Mouse (Mus musculus): Measurements from ENCODE around the gene Arid5b. TPM values are rescaled to one million over a fixed set of nuclear protein-coding genes. Genes with fewer than 3 reads are reported as not detected.

The Arid5b gene
- polyA plus RNA-seq, 1 experiment from 2014 or later, result 27.0 TPM

DNA sequence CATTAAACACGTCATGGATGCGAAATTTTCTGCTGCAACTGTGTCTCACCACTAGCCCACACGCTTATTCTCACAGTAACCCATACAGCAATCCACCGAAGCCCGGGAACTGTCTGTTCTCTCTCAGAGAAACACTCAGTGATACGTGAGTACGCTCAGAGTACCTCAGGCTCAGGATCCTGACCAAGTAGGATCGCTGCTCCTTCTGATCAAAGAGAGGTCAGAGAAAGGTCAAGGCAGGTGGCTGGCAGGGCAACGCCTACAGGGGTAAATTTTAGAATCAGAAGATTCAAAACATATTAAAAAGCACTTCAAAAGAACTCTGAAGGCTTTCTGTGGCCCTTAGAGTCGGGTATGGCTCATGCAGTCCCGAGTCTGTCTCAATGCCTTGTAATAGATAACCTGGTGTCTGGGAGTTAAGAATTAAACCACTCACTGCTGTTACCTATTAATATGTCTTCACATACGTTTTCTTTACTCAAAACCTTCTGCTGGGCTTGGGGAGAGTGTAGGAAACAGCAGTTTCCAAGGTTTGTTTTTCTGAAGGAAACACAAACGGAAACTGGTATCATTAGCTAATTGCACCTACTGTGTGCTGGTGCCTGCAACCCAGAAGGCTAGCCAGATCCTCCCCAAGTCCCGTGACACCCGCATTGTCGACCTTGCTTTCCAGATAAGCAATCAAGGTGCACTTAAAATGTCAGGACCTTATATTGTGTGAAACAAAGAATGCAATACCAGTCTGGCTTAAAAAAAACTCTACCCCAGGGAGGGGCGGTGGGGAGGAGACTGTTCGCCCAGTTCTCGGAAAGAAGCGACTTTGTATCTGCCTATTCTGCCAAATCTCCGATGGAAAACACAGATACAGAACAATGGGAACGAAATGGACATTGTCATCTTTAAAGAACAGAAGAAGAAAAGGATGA is 48.6 kb downstream of the Arid5b start:
- 0 out of 2 replicates have a peak, but pooled peaks have one; percentile 27 for ATAC-seq
- Histone ChIP-seq H3K27me3 (replicated peaks; ENCODE audit: control insufficient read depth, insufficient read depth, low read length) (no peaks in the 10 kb centered on the region), H3K9me3 (ENCODE audit: control insufficient read depth, low read length) (no peaks in the 10 kb centered on the region), H3K27ac (ENCODE audit: low read length) (peak overlapping the region; percentile 79), H3K4me3 (ENCODE audit: low read length) (no peak overlapping the region), H3K4me1 (ENCODE audit: control insufficient read depth, insufficient read depth, low read length) (peaks cover 10% of the 10 kb centered on the region; the same call in 1 of the 2 replicates), H3K36me3 (ENCODE audit: control insufficient read depth, insufficient read depth, low read length) (peaks cover 3% of the 10 kb centered on the region; the same call in 1 of the 2 replicates), H3K4me2 (ENCODE audit: low read depth, low read length) (no peak overlapping the region), H3K9ac (ENCODE audit: low read depth, low read length) (0 out of 2 replicates have a peak overlapping the region, but pooled peaks have one; percentile 4)
- 54% methylated on average over 22 of the region's 22 CpGs for WGBS

GRCm38 (mm10) chr10:68222676-68223075 is 55.9 kb downstream of the Arid5b start:
- H3K27ac ChIP-seq (ENCODE audit: low read length), result no peak overlapping the region
- H3K4me1 ChIP-seq (ENCODE audit: control insufficient read depth, insufficient read depth, low read length), result peaks cover 9% of the 10 kb centered on the region
- no peak overlapping the region for H3K4me3 ChIP-seq (ENCODE audit: low read length)
- ATAC-seq, result no peak
- no peaks in the 10 kb centered on the region; the same call in 1 of the 2 replicates for H3K36me3 ChIP-seq (ENCODE audit: control insufficient read depth, insufficient read depth, low read length)
- H3K9ac ChIP-seq (ENCODE audit: low read depth, low read length), result no peak overlapping the region
- WGBS, result 83% methylated on average over 2 of the region's 2 CpGs
- no peaks in the 10 kb centered on the region for H3K27me3 ChIP-seq (replicated peaks; ENCODE audit: control insufficient read depth, insufficient read depth, low read length)
- no peak overlapping the region for H3K4me2 ChIP-seq (ENCODE audit: low read depth, low read length)
- no peaks in the 10 kb centered on the region for H3K9me3 ChIP-seq (ENCODE audit: control insufficient read depth, low read length)

DNA sequence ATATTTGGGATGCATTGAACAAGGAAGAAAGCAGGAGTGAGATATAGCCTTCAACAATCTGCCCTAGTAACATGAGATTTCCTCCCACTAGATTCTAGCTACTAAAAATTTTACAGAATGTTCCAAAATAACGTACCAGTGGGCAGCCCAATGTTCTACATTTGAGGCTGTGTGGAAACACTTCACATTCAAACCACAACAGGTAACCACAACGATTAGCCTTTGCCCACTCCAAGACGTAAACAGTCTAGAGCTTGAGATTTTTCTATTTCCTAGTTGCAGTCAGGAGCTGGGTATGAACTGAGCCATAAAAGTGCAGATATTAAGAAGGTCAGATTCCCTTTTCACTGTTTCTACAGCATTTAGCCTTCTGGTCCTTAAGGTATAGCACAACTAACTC is 56.5 kb downstream of the Arid5b start:
- Histone ChIP-seq H3K4me1 (ENCODE audit: control insufficient read depth, insufficient read depth, low read length) (peaks cover 9% of the 10 kb centered on the region), H3K36me3 (ENCODE audit: control insufficient read depth, insufficient read depth, low read length) (peaks cover 6% of the 10 kb centered on the region), H3K27ac (ENCODE audit: low read length) (no peak overlapping the region), H3K9ac (ENCODE audit: low read depth, low read length) (no peak overlapping the region), H3K9me3 (ENCODE audit: control insufficient read depth, low read length) (peaks cover 5% of the 10 kb centered on the region), H3K27me3 (replicated peaks; ENCODE audit: control insufficient read depth, insufficient read depth, low read length) (no peaks in the 10 kb centered on the region), H3K4me3 (ENCODE audit: low read length) (no peak overlapping the region), H3K4me2 (ENCODE audit: low read depth, low read length) (no peak overlapping the region)
- ATAC-seq, result no peak
- 86% methylated on average over 3 of the region's 3 CpGs for WGBS

DNA sequence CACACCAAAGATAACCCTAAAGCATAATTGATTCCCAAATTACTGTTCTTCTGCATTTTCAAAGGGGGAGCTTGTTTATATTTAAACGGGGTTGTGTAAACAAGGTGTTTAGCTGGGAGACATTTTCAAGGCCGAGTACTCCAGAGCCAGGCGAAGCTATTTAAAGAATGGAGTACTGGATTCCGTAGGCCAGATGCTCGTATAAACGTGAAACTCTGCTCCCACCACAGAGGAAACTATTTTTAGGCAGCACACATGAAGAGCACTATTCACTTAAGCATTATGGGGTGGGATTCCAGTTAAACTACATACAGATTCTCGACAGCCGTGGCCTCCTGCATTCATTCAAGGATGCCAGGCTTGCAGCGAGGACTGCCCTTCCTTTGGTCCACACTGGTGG is 59.2 kb downstream of the Arid5b start:
- 43% methylated on average over 9 of the region's 9 CpGs for WGBS
- H3K4me3 ChIP-seq (ENCODE audit: low read length), result no peak overlapping the region
- no peak overlapping the region for H3K9ac ChIP-seq (ENCODE audit: low read depth, low read length)
- peaks cover 9% of the 10 kb centered on the region for H3K4me1 ChIP-seq (ENCODE audit: control insufficient read depth, insufficient read depth, low read length)
- peaks cover 6% of the 10 kb centered on the region for H3K9me3 ChIP-seq (ENCODE audit: control insufficient read depth, low read length)
- H3K27me3 ChIP-seq (replicated peaks; ENCODE audit: control insufficient read depth, insufficient read depth, low read length), result no peaks in the 10 kb centered on the region
- H3K27ac ChIP-seq (ENCODE audit: low read length), result peak overlapping the region; percentile 57
- peaks cover 11% of the 10 kb centered on the region for H3K36me3 ChIP-seq (ENCODE audit: control insufficient read depth, insufficient read depth, low read length)
- peak; percentile 36; the same call in 1 of the 2 replicates for ATAC-seq
- no peak overlapping the region for H3K4me2 ChIP-seq (ENCODE audit: low read depth, low read length)

GRCm38 (mm10) chr10:68218678-68219077 is 59.9 kb downstream of the Arid5b start:
- no peak overlapping the region for H3K4me2 ChIP-seq (ENCODE audit: low read depth, low read length)
- peaks cover 6% of the 10 kb centered on the region for H3K9me3 ChIP-seq (ENCODE audit: control insufficient read depth, low read length)
- ATAC-seq, result peak; percentile 62
- H3K4me1 ChIP-seq (ENCODE audit: control insufficient read depth, insufficient read depth, low read length), result peaks cover 9% of the 10 kb centered on the region
- no peak overlapping the region for H3K4me3 ChIP-seq (ENCODE audit: low read length)
- H3K27ac ChIP-seq (ENCODE audit: low read length), result no peak overlapping the region
- peaks cover 11% of the 10 kb centered on the region for H3K36me3 ChIP-seq (ENCODE audit: control insufficient read depth, insufficient read depth, low read length)
- WGBS, result 36% methylated on average over 4 of the region's 4 CpGs
- no peak overlapping the region for H3K9ac ChIP-seq (ENCODE audit: low read depth, low read length)
- H3K27me3 ChIP-seq (replicated peaks; ENCODE audit: control insufficient read depth, insufficient read depth, low read length), result no peaks in the 10 kb centered on the region

DNA sequence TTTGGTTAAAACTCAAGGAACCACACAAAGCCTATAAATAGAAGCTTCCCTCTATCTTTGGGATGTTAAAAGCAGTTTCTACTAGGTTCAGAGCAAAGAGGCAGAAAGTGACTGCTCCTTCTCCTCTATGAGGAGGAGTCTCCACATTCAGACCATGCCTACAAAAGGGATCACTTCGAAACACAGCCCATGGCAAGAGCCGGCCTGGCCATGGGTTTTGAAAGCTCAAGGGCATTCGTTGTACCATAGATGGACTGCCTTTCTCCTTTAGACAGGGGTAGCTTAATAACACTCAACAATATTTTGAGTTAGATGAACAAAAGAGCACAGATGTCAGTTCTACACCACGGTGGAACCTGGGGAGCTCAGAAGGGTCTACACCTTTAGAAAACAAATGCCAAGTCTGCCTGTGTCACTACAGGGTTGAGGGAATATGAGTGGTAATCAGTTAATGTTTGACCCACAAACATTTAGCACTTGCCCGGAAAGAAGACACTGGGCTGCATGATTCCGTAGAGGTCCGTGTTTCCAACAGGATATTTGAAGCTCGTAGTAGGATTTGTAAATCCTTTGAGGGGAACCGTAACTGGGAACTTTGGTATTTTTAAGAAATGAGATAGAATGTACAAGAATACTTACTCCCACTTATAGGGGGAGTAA is 63.6 kb downstream of the Arid5b start:
- no peaks in the 10 kb centered on the region for H3K27me3 ChIP-seq (replicated peaks; ENCODE audit: control insufficient read depth, insufficient read depth, low read length)
- peaks cover 6% of the 10 kb centered on the region for H3K9me3 ChIP-seq (ENCODE audit: control insufficient read depth, low read length)
- H3K4me3 ChIP-seq (ENCODE audit: low read length), result no peak overlapping the region
- H3K9ac ChIP-seq (ENCODE audit: low read depth, low read length), result no peak overlapping the region
- H3K4me2 ChIP-seq (ENCODE audit: low read depth, low read length), result no peak overlapping the region
- no peak for ATAC-seq
- H3K27ac ChIP-seq (ENCODE audit: low read length), result no peak overlapping the region
- peaks cover 11% of the 10 kb centered on the region for H3K36me3 ChIP-seq (ENCODE audit: control insufficient read depth, insufficient read depth, low read length)
- H3K4me1 ChIP-seq (ENCODE audit: control insufficient read depth, insufficient read depth, low read length), result peaks cover 16% of the 10 kb centered on the region
- WGBS, result 89% methylated on average over 9 of the region's 9 CpGs

DNA sequence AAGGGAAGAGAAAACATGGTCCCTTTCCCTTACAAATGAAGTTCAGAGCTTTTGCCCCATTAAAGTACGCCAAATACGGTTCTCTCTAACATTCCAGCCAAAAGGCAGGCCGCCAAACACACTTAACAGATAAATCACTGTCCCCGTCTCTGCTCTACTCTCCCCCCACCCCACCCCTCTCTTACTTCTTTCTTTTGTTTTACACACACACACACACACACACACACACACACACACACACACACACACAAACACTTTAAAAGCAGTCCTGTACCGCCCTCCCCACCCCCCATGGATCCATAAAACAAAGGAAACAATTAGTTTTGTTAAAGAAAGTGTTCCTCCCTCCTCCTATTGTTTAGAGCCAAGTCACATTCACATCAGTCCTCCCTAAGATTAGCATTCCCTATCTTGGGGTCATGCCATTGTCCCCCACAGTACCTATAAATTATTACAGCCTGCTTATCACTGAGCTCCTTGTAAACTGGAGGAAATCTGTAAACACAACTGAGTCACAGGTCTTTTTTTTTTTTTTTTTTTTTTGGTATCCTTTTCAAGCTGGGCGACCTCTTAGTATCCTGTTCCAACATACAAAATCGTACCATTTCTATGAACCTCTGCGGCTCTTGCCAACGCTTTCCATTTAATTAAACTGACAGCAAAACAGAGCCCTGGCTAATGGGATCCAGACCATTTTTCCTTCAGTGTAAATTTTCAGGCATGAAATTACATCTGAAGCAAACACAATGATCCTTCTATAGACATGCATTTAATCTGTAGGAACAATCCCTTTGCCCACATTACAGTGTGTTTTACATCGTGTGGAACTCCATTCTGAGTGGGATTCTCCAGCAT is 66.3 kb downstream of the Arid5b start:
- 30% methylated on average over 10 of the region's 10 CpGs for WGBS
- Histone ChIP-seq H3K4me2 (ENCODE audit: low read depth, low read length) (no peak overlapping the region; the same call in 1 of the 2 replicates), H3K36me3 (ENCODE audit: control insufficient read depth, insufficient read depth, low read length) (peaks cover 8% of the 10 kb centered on the region), H3K4me1 (ENCODE audit: control insufficient read depth, insufficient read depth, low read length) (peaks cover 21% of the 10 kb centered on the region), H3K4me3 (ENCODE audit: low read length) (no peak overlapping the region), H3K27me3 (replicated peaks; ENCODE audit: control insufficient read depth, insufficient read depth, low read length) (no peaks in the 10 kb centered on the region), H3K9ac (ENCODE audit: low read depth, low read length) (no peak overlapping the region), H3K27ac (ENCODE audit: low read length) (peak overlapping the region; percentile 33; the same call in 1 of the 2 replicates), H3K9me3 (ENCODE audit: control insufficient read depth, low read length) (peaks cover 4% of the 10 kb centered on the region)
- peak; percentile 16; the same call in 1 of the 2 replicates for ATAC-seq

GRCm38 (mm10) chr10:68211514-68211913 is 67.0 kb downstream of the Arid5b start:
- 48% methylated on average over 2 of the region's 2 CpGs for WGBS
- H3K9ac ChIP-seq (ENCODE audit: low read depth, low read length), result no peak overlapping the region
- no peak overlapping the region for H3K4me3 ChIP-seq (ENCODE audit: low read length)
- H3K4me2 ChIP-seq (ENCODE audit: low read depth, low read length), result no peak overlapping the region; the same call in 1 of the 2 replicates
- H3K4me1 ChIP-seq (ENCODE audit: control insufficient read depth, insufficient read depth, low read length), result peaks cover 21% of the 10 kb centered on the region
- peak; percentile 36; the same call in 1 of the 2 replicates for ATAC-seq
- H3K36me3 ChIP-seq (ENCODE audit: control insufficient read depth, insufficient read depth, low read length), result 0 out of 2 replicates have a peak, but pooled peaks cover 3% of the 10 kb centered on the region
- no peaks in the 10 kb centered on the region for H3K9me3 ChIP-seq (ENCODE audit: control insufficient read depth, low read length)
- no peaks in the 10 kb centered on the region for H3K27me3 ChIP-seq (replicated peaks; ENCODE audit: control insufficient read depth, insufficient read depth, low read length)
- peak overlapping the region; percentile 33; the same call in 1 of the 2 replicates for H3K27ac ChIP-seq (ENCODE audit: low read length)

Measured in intestine, embryonic 16.5 days (tissue).